Mouse (Mus musculus) erythroid progenitor cell, adult 5-6 weeks (primary cell): ENCODE results near the gene Stac2. TPM values are rescaled to one million over a fixed set of nuclear protein-coding genes. Genes with fewer than 3 reads are reported as not detected.
A peak's percentile ranks its signal among the peaks of the same experiment; 100 is the strongest.

Experiments
- ATAC-seq: replicated peaks from 2 replicates; pipeline ENCODE4 v1.8.0; 2016; ENCODE audit warnings: moderate number of reproducible peaks, mild to moderate bottlenecking, moderate TSS enrichment, inconsistent platforms; ENCODE audit not compliant: poor library complexity, low FRiP score, severe bottlenecking
- total RNA-seq, 2 experiments: library from RNA; stranded (forward) in 1 of 2; stranded (reverse) in 1 of 2; fragments of 150-400 nt in 1 of 2; fragments of 186-747, 209-891 nt in 1 of 2; gene quantifications; 2 replicates each; pipeline versions ENCODE4 v1.2.3 to v1.2.4; 2015 to 2017; ENCODE audit warnings: low replicate concordance in 2 of 2

Gene Stac2
- total RNA-seq, 2 experiments from 2014 or later: not detected

DNA sequence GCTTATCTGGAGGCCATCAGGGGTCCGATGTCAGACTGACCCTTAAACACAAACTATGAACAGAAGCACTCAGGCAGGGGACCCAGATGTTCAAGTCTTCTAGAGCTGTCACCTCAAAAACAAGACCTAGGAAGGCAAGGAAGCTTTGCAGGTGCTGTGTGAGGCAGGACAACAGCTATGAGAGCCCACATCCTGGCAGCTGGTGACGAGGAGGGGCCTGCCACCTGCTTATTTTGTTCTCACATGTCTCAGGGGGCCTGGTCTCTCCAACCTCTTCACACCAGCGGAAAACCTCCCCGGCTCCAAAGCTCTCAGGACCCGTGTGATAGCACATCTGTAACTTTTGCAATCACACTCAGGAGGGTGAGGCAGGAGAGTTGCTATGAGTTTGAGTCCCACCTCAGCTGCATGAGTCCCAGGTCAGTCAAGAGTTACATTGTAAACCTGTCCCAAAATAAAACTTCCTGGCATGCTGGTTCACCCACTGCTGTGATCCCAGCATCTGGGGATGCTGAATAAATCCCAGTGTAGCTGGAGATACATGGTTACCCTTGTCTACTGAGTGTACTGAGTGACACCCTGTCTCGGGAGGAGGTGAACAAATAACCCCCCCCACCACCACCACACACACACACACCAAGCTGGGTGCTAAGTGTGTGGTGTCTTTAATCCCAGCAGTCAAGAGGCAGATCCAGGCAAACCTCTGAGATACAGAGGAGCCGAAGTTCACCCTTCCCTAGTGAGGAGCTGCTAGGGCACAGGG, 52.7 kb downstream of the Stac2 start:
- no peak for ATAC-seq

DNA sequence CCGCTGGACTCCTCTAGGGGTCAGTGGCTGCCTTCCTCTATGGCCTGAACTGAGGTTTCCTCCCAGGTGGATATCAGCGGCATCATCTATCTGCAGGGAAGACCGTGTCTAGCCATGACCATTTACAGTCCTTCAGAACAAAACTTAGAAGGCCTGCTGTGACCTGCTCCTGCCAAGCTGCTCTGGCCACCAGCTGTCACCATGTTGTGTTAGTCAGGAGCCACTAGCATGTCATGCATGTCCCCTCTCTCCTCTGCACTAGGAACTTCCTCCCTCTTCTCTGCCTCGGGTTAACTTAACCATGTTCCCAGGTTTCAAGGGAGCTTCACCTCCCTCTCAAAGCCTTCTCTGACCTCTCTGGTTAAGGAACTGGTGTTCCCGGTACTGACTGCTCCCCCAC, 53.5 kb downstream of the Stac2 start:
- ATAC-seq: no peak

DNA sequence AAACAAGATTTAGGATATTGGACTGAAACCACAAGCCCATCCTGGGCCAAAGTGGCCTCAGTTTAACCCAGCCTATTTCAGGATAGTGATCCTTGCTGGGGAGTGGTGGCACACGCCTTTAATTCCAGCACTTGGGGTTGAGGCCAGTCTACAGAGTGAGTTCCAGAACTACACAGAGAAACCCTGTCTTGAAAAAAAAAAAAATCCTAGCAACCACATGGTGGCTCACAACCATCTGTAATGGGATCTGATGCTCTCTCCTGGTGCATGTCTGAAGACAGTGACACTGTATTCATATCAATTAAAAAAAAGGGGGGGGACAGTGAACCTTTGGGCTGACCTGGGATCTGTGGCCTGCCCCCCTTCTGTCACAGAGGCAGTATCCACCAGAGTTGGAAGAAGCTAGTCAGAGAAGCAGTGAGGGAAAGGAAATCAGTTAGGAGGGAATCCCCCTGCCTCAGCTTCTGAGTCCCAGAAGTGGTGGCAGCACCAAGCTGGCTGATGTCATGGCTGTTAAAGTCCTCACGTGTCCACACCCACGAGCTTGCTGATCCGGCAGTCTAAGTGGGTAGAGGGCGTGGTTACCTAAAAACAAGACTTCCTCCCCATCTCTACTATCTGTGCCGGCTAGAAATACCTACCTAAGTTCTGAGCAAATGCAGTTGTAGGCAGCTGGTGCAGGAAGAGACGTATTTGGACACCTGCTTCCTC, 54.2 kb downstream of the Stac2 start:
- ATAC-seq: no peak

DNA sequence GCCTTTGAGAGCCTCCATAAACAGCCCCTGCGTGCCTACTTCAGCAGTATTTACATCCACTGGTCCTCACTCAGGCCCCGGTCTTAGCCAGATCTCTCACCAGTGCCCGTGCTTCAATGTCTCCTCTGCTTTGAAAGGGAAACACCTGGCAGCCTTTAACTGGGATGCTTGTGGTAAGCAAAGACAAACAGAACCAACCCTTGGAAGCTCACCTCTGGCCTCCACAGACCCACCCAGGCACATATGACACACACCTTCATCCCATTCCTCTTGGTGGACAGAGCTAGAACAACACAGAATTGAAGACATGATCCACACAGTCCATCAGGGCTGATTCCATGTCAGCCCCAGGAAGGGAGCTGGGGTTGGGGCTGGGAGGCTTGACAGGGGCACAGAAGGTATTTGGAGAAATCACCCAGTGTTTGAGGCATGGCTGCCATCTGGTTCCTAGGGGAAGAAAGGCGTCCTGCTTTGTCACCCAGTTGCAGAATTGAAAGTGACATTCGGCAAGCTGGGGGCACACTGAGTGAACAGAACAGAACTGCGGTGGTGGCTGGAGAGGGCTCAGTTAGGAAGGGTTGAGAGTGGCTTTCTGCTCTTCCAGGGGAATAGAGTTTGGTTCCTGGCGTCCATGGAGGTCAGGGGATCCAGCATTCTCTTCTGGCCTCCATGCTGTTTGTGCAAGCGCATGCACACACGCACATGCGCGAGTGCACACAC, 55.0 kb downstream of the Stac2 start:
- ATAC-seq: no peak

- no peak for ATAC-seq
Observed at GRCm38 (mm10) chr11:97997387-97997960, 55.8 kb downstream of the Stac2 start.

GRCm38 (mm10) chr11:97996691-97997090, 56.6 kb downstream of the Stac2 start:
- ATAC-seq: no peak

- no peak for ATAC-seq
Observed at GRCm38 (mm10) chr11:97995564-97996288, 57.5 kb downstream of the Stac2 start, which contains the start of gene Arl5c. TSS of gene Arl5c (minus strand) at chr11:97996181.

GRCm38 (mm10) chr11:97994539-97995100, 58.6 kb downstream of the Stac2 start:
- peak; percentile 84 for ATAC-seq

DNA sequence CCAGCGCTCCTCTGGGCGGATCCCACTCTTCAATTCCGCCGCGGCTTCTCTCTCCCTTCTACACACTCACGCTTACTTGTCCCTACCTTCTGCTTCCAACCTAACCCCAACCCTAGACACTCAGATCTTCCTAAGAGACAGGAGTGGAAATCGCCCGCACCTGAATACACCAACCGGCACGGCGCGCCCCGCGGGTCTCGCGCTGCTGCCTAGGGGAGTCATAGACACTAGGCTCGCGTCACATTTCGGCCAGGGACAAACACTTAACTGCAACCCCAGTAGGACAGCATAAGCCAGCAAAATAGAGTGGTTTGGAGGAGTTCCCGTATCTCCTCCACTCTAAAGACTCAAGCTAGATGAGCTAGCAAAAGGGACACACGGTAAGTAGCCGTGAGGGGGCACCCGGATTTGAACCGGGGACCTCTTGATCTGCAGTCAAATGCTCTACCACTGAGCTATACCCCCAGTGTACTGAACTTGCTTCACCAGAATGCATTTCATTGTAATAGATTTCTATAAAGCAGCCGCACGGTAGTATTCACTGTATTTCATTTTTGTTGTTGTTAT, 64.6 kb downstream of the Stac2 start:
- ATAC-seq: peak; percentile 59

- peak; percentile 78 for ATAC-seq
Observed at GRCm38 (mm10) chr11:97987551-97988526, 65.4 kb downstream of the Stac2 start.

- ATAC-seq: no peak
Observed at GRCm38 (mm10) chr11:97986738-97987465, 66.4 kb downstream of the Stac2 start.

Other genes with a start within 250 kb of the Stac2 start
- not detected in 2 replicates for gene B230217C12Rik, start 212.7 kb downstream of the Stac2 start, total RNA-seq (2015; ENCODE audit: low replicate concordance)
- not detected in 2 replicates for gene B230217C12Rik, start 212.7 kb downstream of the Stac2 start, total RNA-seq (2017; ENCODE audit: low replicate concordance)
- not detected in 2 replicates for gene Fbxo47, start 169.3 kb downstream of the Stac2 start, total RNA-seq (2015; ENCODE audit: low replicate concordance)
- gene Fbxo47, start 169.3 kb downstream of the Stac2 start, total RNA-seq (2017; ENCODE audit: low replicate concordance): 0.61 and 0.64 TPM in 2 replicates
- gene Plxdc1, start 67.0 kb downstream of the Stac2 start, total RNA-seq (2015; ENCODE audit: low replicate concordance): 1.3 TPM in 1 of 2 replicates, not detected in the other
- 2.3 and 2.4 TPM in 2 replicates for gene Plxdc1, start 67.0 kb downstream of the Stac2 start, total RNA-seq (2017; ENCODE audit: low replicate concordance)
- gene Arl5c, start 57.3 kb downstream of the Stac2 start, total RNA-seq (2015; ENCODE audit: low replicate concordance): 8.8 and 24.5 TPM in 2 replicates
- 9.6 and 17.5 TPM in 2 replicates for gene Arl5c, start 57.3 kb downstream of the Stac2 start, total RNA-seq (2017; ENCODE audit: low replicate concordance)
- gene Cacnb1, start 30.4 kb downstream of the Stac2 start, total RNA-seq (2015; ENCODE audit: low replicate concordance): not detected in 2 replicates
- gene Cacnb1, start 30.4 kb downstream of the Stac2 start, total RNA-seq (2017; ENCODE audit: low replicate concordance): 0.13 and 0.68 TPM in 2 replicates
- 931 and 1,058 TPM in 2 replicates for gene Rpl19, start 26.8 kb downstream of the Stac2 start, total RNA-seq (2015; ENCODE audit: low replicate concordance)
- 346 and 531 TPM in 2 replicates for gene Rpl19, start 26.8 kb downstream of the Stac2 start, total RNA-seq (2017; ENCODE audit: low replicate concordance)
- gene Fbxl20, start 96.9 kb upstream of the Stac2 start, total RNA-seq (2015; ENCODE audit: low replicate concordance): 8.6 and 13.4 TPM in 2 replicates
- gene Fbxl20, start 96.9 kb upstream of the Stac2 start, total RNA-seq (2017; ENCODE audit: low replicate concordance): 1.4 and 7.7 TPM in 2 replicates
- gene Med1, start 139.8 kb upstream of the Stac2 start, total RNA-seq (2015; ENCODE audit: low replicate concordance): 46.9 and 62.9 TPM in 2 replicates
- gene Med1, start 139.8 kb upstream of the Stac2 start, total RNA-seq (2017; ENCODE audit: low replicate concordance): 29.0 and 35.2 TPM in 2 replicates
- gene Cdk12, start 149.6 kb upstream of the Stac2 start, total RNA-seq (2015; ENCODE audit: low replicate concordance): 58.0 and 63.3 TPM in 2 replicates
- gene Cdk12, start 149.6 kb upstream of the Stac2 start, total RNA-seq (2017; ENCODE audit: low replicate concordance): 61.8 and 66.0 TPM in 2 replicates